Mouse (Mus musculus): ENCODE results near the gene Espl1. TPM values are rescaled to one million over a fixed set of nuclear protein-coding genes. Genes with fewer than 3 reads are reported as not detected.
A peak's percentile ranks its signal among the peaks of the same experiment; 100 is the strongest.

The Espl1 gene
- polyA plus RNA-seq, 1 experiment from 2014 or later: 38.6 TPM

DNA sequence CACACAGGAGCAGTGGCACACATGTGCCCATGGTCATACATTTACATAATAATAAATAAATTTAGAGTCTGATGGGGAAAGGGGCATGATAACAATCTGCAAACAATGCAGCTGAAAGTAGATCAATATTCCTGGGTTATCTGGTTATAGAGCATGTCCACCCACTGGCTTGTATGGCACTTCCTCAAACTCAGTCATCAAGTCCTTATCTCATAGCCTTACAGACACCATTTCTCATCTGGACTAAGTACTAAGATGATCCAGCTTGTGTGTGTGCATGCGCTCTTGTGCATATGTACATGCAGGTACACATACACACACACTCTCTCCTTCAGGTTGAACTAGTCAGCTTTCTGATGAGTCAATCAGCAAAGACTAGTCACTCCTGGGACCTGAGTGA lies 68.6 kb downstream of the Espl1 start:
- Histone ChIP-seq H3K4me3 (no peak overlapping the region), H3K9me3 (replicated peaks) (no peaks in the 10 kb centered on the region), H3K4me1 (peaks cover 22% of the 10 kb centered on the region; the same call in 1 of the 2 replicates), H3K36me3 (no peaks in the 10 kb centered on the region), H3K9ac (no peak overlapping the region), H3K27ac (no peak overlapping the region), H3K27me3 (replicated peaks) (peaks cover 97% of the 10 kb centered on the region), H3K4me2 (no peak overlapping the region)
- 53% methylated on average over 1 of the region's 1 CpGs for WGBS (ENCODE audit: insufficient replicate concordance)
- no peak for ATAC-seq

DNA sequence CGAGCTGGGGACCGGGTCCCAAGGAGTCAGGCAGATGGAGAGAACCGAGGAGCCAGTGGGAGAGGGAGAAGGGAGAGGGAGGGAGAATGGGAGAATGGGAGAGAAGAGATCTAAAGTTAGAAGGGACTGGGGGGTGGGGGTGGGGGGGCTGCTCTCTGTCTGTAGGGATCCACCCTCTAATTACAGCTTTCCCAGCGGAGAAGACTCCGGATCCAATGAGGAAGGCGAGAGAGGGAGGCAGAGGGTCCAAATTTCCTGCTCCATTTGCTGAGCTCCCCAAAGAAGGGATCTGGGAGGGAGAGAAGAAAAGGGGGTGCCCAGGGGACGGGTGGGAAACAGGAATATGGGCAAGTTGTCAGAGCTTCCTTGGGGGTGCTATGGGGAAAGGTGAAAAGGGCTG lies 70.2 kb downstream of the Espl1 start:
- H3K27me3 ChIP-seq (replicated peaks): peaks cover 97% of the 10 kb centered on the region
- peak overlapping the region; percentile 42 for H3K4me2 ChIP-seq
- H3K9me3 ChIP-seq (replicated peaks): no peaks in the 10 kb centered on the region
- H3K27ac ChIP-seq: no peak overlapping the region
- H3K4me1 ChIP-seq: peaks cover 36% of the 10 kb centered on the region
- H3K4me3 ChIP-seq: 0 out of 2 replicates have a peak overlapping the region, but pooled peaks have one; percentile 7
- no peak overlapping the region for H3K9ac ChIP-seq
- WGBS (ENCODE audit: insufficient replicate concordance): 18% methylated on average over 7 of the region's 7 CpGs
- no peaks in the 10 kb centered on the region for H3K36me3 ChIP-seq
- no peak for ATAC-seq

DNA sequence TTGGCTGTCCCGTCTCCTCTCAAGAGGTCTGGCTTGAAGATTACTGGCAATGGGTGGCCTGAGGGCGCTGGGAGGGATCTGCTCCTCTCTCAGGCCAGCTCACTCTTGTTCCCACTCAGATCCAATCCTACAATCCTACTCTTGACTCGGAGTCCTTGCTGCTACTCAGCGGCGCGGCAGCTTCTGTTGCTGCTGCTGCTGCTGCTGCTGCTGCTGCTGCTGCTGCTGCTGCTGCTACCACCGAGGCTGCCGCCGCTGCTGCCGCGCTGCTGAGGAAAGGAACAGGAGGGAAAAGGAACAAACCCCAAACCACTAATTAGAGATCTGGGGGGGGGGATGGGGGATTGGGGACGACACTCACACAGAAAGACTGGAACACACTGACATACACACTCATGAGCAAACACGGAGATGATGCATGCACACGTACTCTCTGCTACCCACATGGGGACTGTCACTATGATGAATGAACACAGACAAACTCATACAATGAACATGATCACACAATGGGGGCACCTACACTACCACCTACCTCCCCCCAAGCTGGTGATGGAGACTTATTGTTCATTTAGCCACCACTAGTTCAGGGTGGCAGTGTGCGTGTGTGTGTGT lies 70.8 kb downstream of the Espl1 start, which contains the start of gene Sp7:
Sp7 (minus strand) TSS at position 450 of the 612 bp plus-strand sequence.
- H3K27ac ChIP-seq: no peak within 1 kb of the TSS
- peaks cover 99% of the 10 kb centered on the region for H3K27me3 ChIP-seq (replicated peaks)
- WGBS (ENCODE audit: insufficient replicate concordance): 7% methylated on average over 13 of the region's 15 CpGs

DNA sequence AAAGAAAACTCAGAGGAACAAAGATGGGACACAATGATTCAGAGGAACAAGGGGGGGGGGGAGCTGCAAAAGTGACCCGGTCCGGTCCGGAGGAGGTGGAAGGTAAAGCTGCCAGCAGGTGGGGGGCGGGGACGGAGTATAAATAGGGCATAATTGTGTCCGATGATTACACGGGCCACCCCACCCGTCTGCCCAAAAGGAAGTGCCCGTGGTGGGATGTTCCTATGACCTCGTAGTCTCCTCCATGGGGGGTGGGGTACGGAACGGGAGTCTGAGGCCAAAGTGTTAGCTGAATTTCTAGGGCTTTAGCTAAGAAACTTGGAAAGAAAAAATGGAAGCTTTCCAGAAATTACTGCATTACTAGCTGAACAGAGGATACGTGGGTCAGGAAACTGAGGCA lies 73.9 kb downstream of the Espl1 start:
- Histone ChIP-seq H3K27ac (no peak overlapping the region), H3K4me3 (no peak overlapping the region), H3K4me2 (peak overlapping the region; percentile 13; the same call in 1 of the 2 replicates), H3K4me1 (peaks cover 32% of the 10 kb centered on the region), H3K27me3 (replicated peaks) (peaks cover 91% of the 10 kb centered on the region), H3K9ac (no peak overlapping the region), H3K36me3 (no peaks in the 10 kb centered on the region), H3K9me3 (replicated peaks) (no peaks in the 10 kb centered on the region)
- no peak for ATAC-seq
- 14% methylated on average over 13 of the region's 13 CpGs for whole genome bisulfite sequencing (ENCODE audit: insufficient replicate concordance)

More for the DNA sequence above, 70.8 kb downstream of the Espl1 start, which contains the start of gene Sp7:
- Histone ChIP-seq H3K4me3 (peak within 1 kb of the TSS; percentile 7; the same call in 1 of the 2 replicates), H3K4me2 (peak within 1 kb of the TSS; percentile 42), H3K4me1 (peaks cover 36% of the 10 kb centered on the region), H3K9ac (no peak within 1 kb of the TSS), H3K36me3 (no peaks in the 10 kb centered on the region), H3K9me3 (replicated peaks) (no peaks in the 10 kb centered on the region)
- ATAC-seq: no peak

DNA sequence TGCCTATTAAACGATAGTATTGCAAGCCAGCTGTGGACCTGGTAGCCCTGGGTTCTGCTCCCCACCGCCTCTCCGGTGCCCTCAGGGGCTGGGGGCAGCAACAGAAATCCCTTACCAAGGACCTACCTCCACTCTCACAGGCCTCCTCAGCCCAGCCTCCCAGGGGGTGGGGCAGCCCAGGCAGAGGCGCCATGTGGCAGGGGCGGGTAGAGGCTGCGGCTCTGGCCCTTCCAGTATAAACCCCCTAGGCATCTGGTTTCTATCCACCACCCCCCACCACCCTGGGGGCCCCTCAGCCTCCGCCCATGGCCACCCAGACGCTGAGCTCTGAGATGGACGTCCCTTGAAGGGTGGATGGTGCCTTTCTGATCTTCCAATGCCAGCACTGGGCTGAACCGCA lies 74.7 kb downstream of the Espl1 start:
- Histone ChIP-seq H3K9ac (no peak overlapping the region), H3K4me3 (no peak overlapping the region), H3K36me3 (no peaks in the 10 kb centered on the region), H3K27ac (no peak overlapping the region), H3K9me3 (replicated peaks) (no peaks in the 10 kb centered on the region), H3K27me3 (replicated peaks) (peaks cover 91% of the 10 kb centered on the region), H3K4me1 (peaks cover 25% of the 10 kb centered on the region), H3K4me2 (peak overlapping the region; percentile 28)
- ATAC-seq: peak; percentile 49; the same call in 1 of the 2 replicates
- 7% methylated on average over 10 of the region's 10 CpGs for WGBS (ENCODE audit: insufficient replicate concordance)

Other genes starting within 250 kb of the Espl1 start
- gene Eif4b, start 222.5 kb upstream of the Espl1 start, polyA plus RNA-seq (2016; fragmentation: Nextera tagmentation; extraction: Ambion mirVana): 91.7 and 91.8 TPM in 2 replicates
- 6.4 and 9.2 TPM in 2 replicates for gene Tns2, start 195.9 kb upstream of the Espl1 start, polyA plus RNA-seq (2016; fragmentation: Nextera tagmentation; extraction: Ambion mirVana)
- gene Spryd3, start 160.0 kb upstream of the Espl1 start, polyA plus RNA-seq (2016; fragmentation: Nextera tagmentation; extraction: Ambion mirVana): 14.9 and 15.0 TPM in 2 replicates
- 0.72 and 1.1 TPM in 2 replicates for gene Igfbp6, start 151.9 kb upstream of the Espl1 start, polyA plus RNA-seq (2016; fragmentation: Nextera tagmentation; extraction: Ambion mirVana)
- gene Soat2, start 145.7 kb upstream of the Espl1 start, polyA plus RNA-seq (2016; fragmentation: Nextera tagmentation; extraction: Ambion mirVana): 28.3 and 29.8 TPM in 2 replicates
- gene Zfp740, start 93.0 kb upstream of the Espl1 start, polyA plus RNA-seq (2016; fragmentation: Nextera tagmentation; extraction: Ambion mirVana): 31.2 and 32.0 TPM in 2 replicates
- 21.9 and 26.6 TPM in 2 replicates for gene Csad, start 91.5 kb upstream of the Espl1 start, polyA plus RNA-seq (2016; fragmentation: Nextera tagmentation; extraction: Ambion mirVana)
- gene Itgb7, start 64.3 kb upstream of the Espl1 start, polyA plus RNA-seq (2016; fragmentation: Nextera tagmentation; extraction: Ambion mirVana): 6.4 and 8.9 TPM in 2 replicates
- gene Rarg, start 38.7 kb upstream of the Espl1 start, polyA plus RNA-seq (2016; fragmentation: Nextera tagmentation; extraction: Ambion mirVana): 4.4 and 4.9 TPM in 2 replicates
- gene Gm9918, start 25.7 kb upstream of the Espl1 start, polyA plus RNA-seq (2016; fragmentation: Nextera tagmentation; extraction: Ambion mirVana): not detected in 2 replicates
- gene Mfsd5, start 16.8 kb upstream of the Espl1 start, polyA plus RNA-seq (2016; fragmentation: Nextera tagmentation; extraction: Ambion mirVana): 40.8 and 41.6 TPM in 2 replicates
- gene Pfdn5, start 29.9 kb downstream of the Espl1 start, polyA plus RNA-seq (2016; fragmentation: Nextera tagmentation; extraction: Ambion mirVana): 150 and 168 TPM in 2 replicates
- 62.0 and 66.8 TPM in 2 replicates for gene Myg1, start 35.4 kb downstream of the Espl1 start, polyA plus RNA-seq (2016; fragmentation: Nextera tagmentation; extraction: Ambion mirVana)
- 69.7 and 74.7 TPM in 2 replicates for gene Aaas, start 54.5 kb downstream of the Espl1 start, polyA plus RNA-seq (2016; fragmentation: Nextera tagmentation; extraction: Ambion mirVana)
- 0.37 and 0.63 TPM in 2 replicates for gene Sp7, start 70.9 kb downstream of the Espl1 start, polyA plus RNA-seq (2016; fragmentation: Nextera tagmentation; extraction: Ambion mirVana)
- gene Sp1, start 109.9 kb downstream of the Espl1 start, polyA plus RNA-seq (2016; fragmentation: Nextera tagmentation; extraction: Ambion mirVana): 5.1 and 5.6 TPM in 2 replicates
- 0.12 and 0.31 TPM in 2 replicates for gene Amhr2, start 149.1 kb downstream of the Espl1 start, polyA plus RNA-seq (2016; fragmentation: Nextera tagmentation; extraction: Ambion mirVana)
- 119 and 126 TPM in 2 replicates for gene Prr13, start 162.8 kb downstream of the Espl1 start, polyA plus RNA-seq (2016; fragmentation: Nextera tagmentation; extraction: Ambion mirVana)
- 101 and 104 TPM in 2 replicates for gene Pcbp2, start 174.3 kb downstream of the Espl1 start, polyA plus RNA-seq (2016; fragmentation: Nextera tagmentation; extraction: Ambion mirVana)
- not detected in 2 replicates for gene Gm10337, start 207.5 kb downstream of the Espl1 start, polyA plus RNA-seq (2016; fragmentation: Nextera tagmentation; extraction: Ambion mirVana)
- 4.2 and 4.5 TPM in 2 replicates for gene Map3k12, start 220.8 kb downstream of the Espl1 start, polyA plus RNA-seq (2016; fragmentation: Nextera tagmentation; extraction: Ambion mirVana)
- gene Tarbp2, start 221.9 kb downstream of the Espl1 start, polyA plus RNA-seq (2016; fragmentation: Nextera tagmentation; extraction: Ambion mirVana): 63.5 and 66.7 TPM in 2 replicates
- gene Npff, start 228.7 kb downstream of the Espl1 start, polyA plus RNA-seq (2016; fragmentation: Nextera tagmentation; extraction: Ambion mirVana): 1.0 TPM in 2 replicates